Mouse (Mus musculus) 3T3-L1 (cell line): Measurements from ENCODE around the gene Cdc14a.
A peak's percentile ranks its signal among the peaks of the same experiment; 100 is the strongest.

Experiments used
- DNase-seq: peaks from one replicate; pipeline ENCODE4 v3.0.0-alpha.2; 2015; ENCODE audit warnings: low read depth, low spot score

The Cdc14a gene

GRCm38 (mm10) chr3:116423353-116424159 lies at the start of gene Cdc14a:
TSS of gene Cdc14a (minus strand) at chr3:116424032.
- DNase-seq: peak; percentile 89

GRCm38 (mm10) chr3:116465709-116466108 lies 41.9 kb upstream of the Cdc14a start:
- DNase-seq: no peak

GRCm38 (mm10) chr3:116464318-116464717 lies 40.5 kb upstream of the Cdc14a start:
- DNase-seq: no peak

- DNase-seq: no peak
These were observed 37.2 kb upstream of the Cdc14a start for GRCm38 (mm10) chr3:116461053-116461452.

- DNase-seq: no peak
These were observed 30.7 kb upstream of the Cdc14a start for GRCm38 (mm10) chr3:116454529-116454928.

- no peak for DNase-seq
These were observed 26.9 kb upstream of the Cdc14a start for GRCm38 (mm10) chr3:116450741-116451140.

GRCm38 (mm10) chr3:116444327-116444726 lies 20.5 kb upstream of the Cdc14a start:
- DNase-seq: no peak

GRCm38 (mm10) chr3:116442788-116443187 lies 19.0 kb upstream of the Cdc14a start:
- no peak for DNase-seq

- no peak for DNase-seq
These were observed 17.8 kb upstream of the Cdc14a start for GRCm38 (mm10) chr3:116441518-116442205.

- DNase-seq: no peak
These were observed 16.5 kb upstream of the Cdc14a start for GRCm38 (mm10) chr3:116440066-116440997.

GRCm38 (mm10) chr3:116436811-116437601 lies 13.2 kb upstream of the Cdc14a start:
- DNase-seq: no peak

GRCm38 (mm10) chr3:116436113-116436512 lies 12.3 kb upstream of the Cdc14a start:
- no peak for DNase-seq

- DNase-seq: no peak
These were observed 10.9 kb upstream of the Cdc14a start for GRCm38 (mm10) chr3:116434757-116435156.

- DNase-seq: no peak
These were observed 2.1 kb upstream of the Cdc14a start for GRCm38 (mm10) chr3:116425901-116426300.

GRCm38 (mm10) chr3:116424973-116425284 lies 1.1 kb upstream of the Cdc14a start:
- DNase-seq: peak; percentile 97

- DNase-seq: no peak
These were observed 534 bp upstream of the Cdc14a start for GRCm38 (mm10) chr3:116424160-116424972.

GRCm38 (mm10) chr3:116422795-116423352 lies 958 bp downstream of the Cdc14a start:
- peak; percentile 82 for DNase-seq

GRCm38 (mm10) chr3:116422074-116422473 lies 1.8 kb downstream of the Cdc14a start:
- no peak for DNase-seq

- no peak for DNase-seq
These were observed 2.7 kb downstream of the Cdc14a start for GRCm38 (mm10) chr3:116421121-116421520.

- no peak for DNase-seq
These were observed 4.0 kb downstream of the Cdc14a start for GRCm38 (mm10) chr3:116419791-116420190.
